Mouse (Mus musculus): ENCODE data around the gene Rplp0.

Rplp0 gene

GRCm38 (mm10) chr5:115579363-115579762 is 20.1 kb downstream of the Rplp0 start:
- DNase-seq (ENCODE audit: low read depth in 1 of 2, low spot score in 2 of 2) = no peak

- DNase-seq (ENCODE audit: low read depth in 1 of 2, low spot score in 2 of 2) = no peak
These were observed 21.1 kb downstream of the Rplp0 start for GRCm38 (mm10) chr5:115580229-115581001.

- DNase-seq (ENCODE audit: low read depth in 1 of 2, low spot score in 2 of 2) = no peak
These were observed 22.4 kb downstream of the Rplp0 start for GRCm38 (mm10) chr5:115581662-115582061.

- DNase-seq (ENCODE audit: low read depth in 1 of 2, low spot score in 2 of 2) = no peak
These were observed 26.3 kb downstream of the Rplp0 start for GRCm38 (mm10) chr5:115585616-115586015.

GRCm38 (mm10) chr5:115586166-115586565 is 26.9 kb downstream of the Rplp0 start:
- DNase-seq (ENCODE audit: low read depth in 1 of 2, low spot score in 2 of 2) = no peak

- no peak for DNase-seq (ENCODE audit: low read depth in 1 of 2, low spot score in 2 of 2)
These were observed 27.5 kb downstream of the Rplp0 start for GRCm38 (mm10) chr5:115586780-115587179.

GRCm38 (mm10) chr5:115591028-115591427 is 31.8 kb downstream of the Rplp0 start:
- DNase-seq (ENCODE audit: low read depth in 1 of 2, low spot score in 2 of 2) = no peak

GRCm38 (mm10) chr5:115591506-115591905 is 32.2 kb downstream of the Rplp0 start:
- DNase-seq (ENCODE audit: low read depth in 1 of 2, low spot score in 2 of 2) = no peak

- DNase-seq (ENCODE audit: low read depth in 1 of 2, low spot score in 2 of 2) = no peak
These were observed 44.3 kb downstream of the Rplp0 start for GRCm38 (mm10) chr5:115603561-115603960.

- no peak for DNase-seq (ENCODE audit: low read depth in 1 of 2, low spot score in 2 of 2)
These were observed 52.3 kb downstream of the Rplp0 start for GRCm38 (mm10) chr5:115611566-115611965.

Measured in monocyte, adult 2 months (primary cell).